ENCODE assay signal across 17 mouse cellular contexts in the genomic region with DNA sequence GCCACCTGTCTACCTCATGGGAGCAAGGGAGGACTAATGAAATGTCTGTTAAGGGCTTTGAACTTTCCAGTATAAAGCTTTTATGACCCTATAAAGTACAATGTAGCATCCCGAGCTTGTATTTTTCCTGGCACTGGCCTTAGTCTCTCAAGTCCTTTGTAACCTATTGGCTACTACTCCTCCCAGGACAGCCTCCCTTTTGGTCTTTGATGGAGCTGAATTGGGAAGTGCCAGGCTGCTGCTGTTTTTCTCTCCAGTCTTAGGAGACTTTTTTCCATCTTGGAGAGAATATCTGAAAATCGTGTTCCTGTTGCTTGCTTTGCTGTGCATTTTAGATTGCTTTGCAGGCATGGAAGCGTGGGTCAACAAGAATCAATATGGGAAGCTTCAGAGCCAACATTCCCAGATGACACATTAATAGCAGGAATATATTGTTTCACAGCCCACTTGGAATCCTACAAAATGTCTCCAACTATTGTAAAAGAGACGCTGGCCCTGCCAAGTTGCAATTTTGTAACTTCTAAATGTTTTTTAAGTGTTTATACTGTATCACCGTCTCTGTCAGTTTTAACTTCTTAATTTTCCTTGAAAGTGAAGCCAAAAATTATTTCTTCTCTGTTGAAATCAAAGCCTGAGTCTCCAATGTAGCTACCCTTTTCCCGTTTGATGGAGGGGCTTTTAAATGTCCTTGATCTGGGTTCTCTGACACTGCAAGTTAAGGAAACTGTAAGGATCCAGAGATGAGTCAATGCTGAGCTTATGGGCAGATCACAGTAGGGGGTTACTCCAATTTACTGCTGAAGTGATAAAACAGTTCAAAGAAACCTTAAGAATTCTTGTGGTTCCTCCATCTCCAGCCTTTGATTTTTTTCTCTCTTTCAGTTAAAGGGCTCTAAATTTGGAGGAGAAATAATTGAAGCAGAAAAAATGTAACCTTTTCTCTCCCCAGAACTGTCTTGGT.
A peak's percentile ranks its signal among the peaks of the same experiment; 100 is the strongest.
DNase-seq lines count a peak whose midpoint lies in the region; ATAC-seq and TF ChIP-seq lines count a peak whose summit lies in the region.
"Had no signal": no experiment of that assay in that cellular context is flagged by ENCODE, and none has a peak within 500 bp of the region (broad histone marks: within the 10 kb centered on the region; RNA-seq: fewer than 3 reads in every experiment).

No protein-coding gene starts in this region.

- TF ChIP-seq POLR2A in lung, adult 2 months (IDR thresholded peaks at IDR 0.05; ENCODE audit: borderline replicate concordance, extremely low read depth, low read depth, low read length) = no peak
- no peak for TF ChIP-seq POLR2A in myocyte (IDR thresholded peaks at IDR 0.05; ENCODE audit: insufficient read length, low read depth)

- no peak overlapping the region for H3K4me3 ChIP-seq in lung, embryonic 14.5 days (ENCODE audit: low read depth, low read length)
- H3K4me3 ChIP-seq in lung, adult 2 months (replicated peaks; ENCODE audit: extremely low read depth, low read depth, low read length) = no peak overlapping the region
- no peak overlapping the region for H3K4me3 ChIP-seq in kidney, embryonic 15.5 days (replicated peaks)
- no peak overlapping the region for H3K4me3 ChIP-seq in myocyte
- H3K4me3 ChIP-seq: embryonic facial prominence, embryonic 10.5 days; gastrocnemius, adult 2 months; heart, embryonic 10.5 days; hindbrain, embryonic 12.5 days; limb, embryonic 12.5 days had no signal

- no peaks in the 10 kb centered on the region for H3K9me3 ChIP-seq in lung, embryonic 14.5 days (ENCODE audit: low read depth, low read length)
- H3K9me3 ChIP-seq in kidney, embryonic 15.5 days (replicated peaks) = no peaks in the 10 kb centered on the region
- H3K9me3 ChIP-seq: embryonic facial prominence, embryonic 10.5 days; heart, embryonic 10.5 days; hindbrain, embryonic 12.5 days; limb, embryonic 12.5 days had no signal

- peak overlapping the region; percentile 58 for H3K27ac ChIP-seq in lung, embryonic 14.5 days (ENCODE audit: low read depth)
- H3K27ac ChIP-seq in kidney, embryonic 15.5 days = peak overlapping the region; percentile 78
- H3K27ac ChIP-seq: embryonic facial prominence, embryonic 10.5 days; gastrocnemius, adult 2 months; heart, embryonic 10.5 days; hindbrain, embryonic 12.5 days; limb, embryonic 12.5 days; liver, embryonic 14.5 days had no signal

- peak; percentile 90 for DNase-seq in lung, embryonic 14.5 days
- no peak for DNase-seq in lung, adult 2 months
- DNase-seq in kidney, postnatal 4 days = peak; percentile 19 to 47
- DNase-seq in heart, postnatal 10 days = no peak
- no peak for DNase-seq in left cerebral cortex, adult 9 months (ENCODE audit: low spot score in 2 of 2)
- DNase-seq: cerebellum, adult 8-10 months; layer of hippocampus, postnatal 36 days; midbrain, embryonic 14.5 days; right cerebral cortex, postnatal 25 days had no signal

- H3ac ChIP-seq in myocyte (ENCODE audit: control insufficient read depth, insufficient read length) = no peak overlapping the region

- ATAC-seq in lung, embryonic 14.5 days (ENCODE audit: insufficient read depth) = peak; percentile 71
- ATAC-seq in kidney, embryonic 15.5 days (replicated peaks; ENCODE audit: low FRiP score) = peak; percentile 88

- no peak overlapping the region for H3K9ac ChIP-seq in lung, embryonic 14.5 days
- H3K9ac ChIP-seq in kidney, embryonic 15.5 days = no peak overlapping the region
- H3K9ac ChIP-seq: hindbrain, embryonic 12.5 days; limb, embryonic 12.5 days; liver, embryonic 14.5 days had no signal

- H3K79me2 ChIP-seq in myocyte (ENCODE audit: control insufficient read depth, insufficient read depth) = no peaks in the 10 kb centered on the region

- TF ChIP-seq CTCF in lung, embryonic 14.5 days (IDR thresholded peaks at IDR 0.05; ENCODE audit: low read depth) = no peak
- no peak for TF ChIP-seq CTCF in lung, adult 2 months (IDR thresholded peaks at IDR 0.05; ENCODE audit: insufficient read depth, low read length)

- 43% methylated on average over 6 of the region's 6 CpGs for WGBS in lung, embryonic 14.5 days
- WGBS in lung, adult 2 months = 70% methylated on average over 6 of the region's 6 CpGs
- WGBS in kidney, embryonic 15.5 days = 25% methylated on average over 6 of the region's 6 CpGs

- H3K27me3 ChIP-seq in lung, embryonic 14.5 days (ENCODE audit: insufficient read depth, low read length) = no peaks in the 10 kb centered on the region
- no peaks in the 10 kb centered on the region for H3K27me3 ChIP-seq in kidney, embryonic 15.5 days
- no peaks in the 10 kb centered on the region for H3K27me3 ChIP-seq in myocyte (ENCODE audit: control insufficient read depth, insufficient read depth, insufficient read length)
- H3K27me3 ChIP-seq: hindbrain, embryonic 12.5 days; limb, embryonic 12.5 days had no signal

- H3K36me3 ChIP-seq in lung, embryonic 14.5 days (ENCODE audit: insufficient read depth) = no peaks in the 10 kb centered on the region
- no peaks in the 10 kb centered on the region for H3K36me3 ChIP-seq in kidney, embryonic 15.5 days
- no peaks in the 10 kb centered on the region for H3K36me3 ChIP-seq in myocyte (ENCODE audit: control insufficient read depth, insufficient read depth)
- H3K36me3 ChIP-seq: embryonic facial prominence, embryonic 10.5 days; heart, embryonic 10.5 days; hindbrain, embryonic 12.5 days; limb, embryonic 12.5 days had no signal

- H3K4me1 ChIP-seq in lung, embryonic 14.5 days (ENCODE audit: insufficient read depth) = peaks cover 15% of the 10 kb centered on the region
- H3K4me1 ChIP-seq in lung, adult 2 months (ENCODE audit: control insufficient read depth, insufficient read depth, low read length) = no peaks in the 10 kb centered on the region
- H3K4me1 ChIP-seq in kidney, embryonic 15.5 days = peaks cover 16% of the 10 kb centered on the region; the same call in 1 of the 2 replicates
- H3K4me1 ChIP-seq: embryonic facial prominence, embryonic 10.5 days; heart, embryonic 10.5 days; hindbrain, embryonic 12.5 days had no signal

- intact Hi-C loops in heart, postnatal 10 days (cut with DNase I) = no loop called here

- H3K4me2 ChIP-seq in lung, embryonic 14.5 days = no peak overlapping the region
- H3K4me2 ChIP-seq in kidney, embryonic 15.5 days = no peak overlapping the region; the same call in 1 of the 2 replicates
- peak overlapping the region; percentile 5 for H3K4me2 ChIP-seq in myocyte (ENCODE audit: low read depth)
- H3K4me2 ChIP-seq: hindbrain, embryonic 12.5 days; limb, embryonic 12.5 days had no signal

TF ChIP-seq in myocyte, 11 proteins besides CTCF, POLR2A, EP300 and RAD21:
- TF ChIP-seq E2F4 (IDR thresholded peaks at IDR 0.05; ENCODE audit: insufficient read depth) (no peak), TCF3 (IDR thresholded peaks at IDR 0.05; ENCODE audit: insufficient read length, low read depth) (no peak), CEBPB (IDR thresholded peaks at IDR 0.05; ENCODE audit: insufficient read depth, poor library complexity, severe bottlenecking) (no peak), POLR2AphosphoS2 (IDR thresholded peaks at IDR 0.05; ENCODE audit: insufficient read length, low read depth) (no peak), SRF (IDR thresholded peaks at IDR 0.05; ENCODE audit: control insufficient read depth, insufficient read length, low read depth) (no peak), MYOD1 (IDR thresholded peaks at IDR 0.05; ENCODE audit: control insufficient read depth in 1 of 3, insufficient read length in 2 of 3, low read depth in 2 of 3) (no peak), MAX (IDR thresholded peaks at IDR 0.05; ENCODE audit: low read depth) (no peak), TCF12 (IDR thresholded peaks at IDR 0.05; ENCODE audit: insufficient read depth, poor library complexity, severe bottlenecking) (no peak), REST (IDR thresholded peaks at IDR 0.05; ENCODE audit: insufficient read depth, insufficient read length) (no peak), USF1 (IDR thresholded peaks at IDR 0.05; ENCODE audit: low read depth) (no peak), MYOG (IDR thresholded peaks at IDR 0.05; ENCODE audit: control insufficient read depth in 1 of 3, insufficient read depth in 1 of 3, insufficient read length in 2 of 3, low read depth in 2 of 3) (no peak)

Comparison
In these comparisons a context has a peak if more than half of its experiments do, and no peak if none do; other contexts are left out.
1. DNase-seq: peak in lung, embryonic 14.5 days (single experiment) and kidney, postnatal 4 days (2 of 2); none in lung, adult 2 months (single experiment), heart, postnatal 10 days (0 of 2) and left cerebral cortex, adult 9 months (0 of 2).